ENCODE assay signal across 16 mouse cellular contexts in genomic region chr15:61100807-61101206, GRCm38 (mm10).
"Had no signal": no experiment of that assay in that cellular context is flagged by ENCODE, and none has a peak within 500 bp of the region (broad histone marks: within the 10 kb centered on the region; RNA-seq: fewer than 3 reads in every experiment).

No protein-coding gene starts in this region.

- H3K4me1 ChIP-seq: liver, embryonic 15.5 days had no signal

- H3K36me3 ChIP-seq: kidney, embryonic 15.5 days; limb, embryonic 10.5 days; limb, embryonic 13.5 days; liver, embryonic 15.5 days had no signal

- H3K27me3 ChIP-seq: kidney, embryonic 15.5 days; limb, embryonic 13.5 days; liver, embryonic 15.5 days had no signal

- H3K27ac ChIP-seq: kidney, embryonic 15.5 days; layer of hippocampus, adult 2 months; limb, embryonic 10.5 days; limb, embryonic 13.5 days; liver, embryonic 15.5 days had no signal

- ATAC-seq: inflammation-experienced regulatory T-cells, adult 6 months; intestine, embryonic 16.5 days had no signal

- H3K4me2 ChIP-seq: kidney, embryonic 15.5 days; limb, embryonic 13.5 days; liver, embryonic 11.5 days; liver, embryonic 15.5 days; midbrain, embryonic 11.5 days had no signal

- H3K9me3 ChIP-seq: kidney, embryonic 15.5 days; limb, embryonic 10.5 days; limb, embryonic 13.5 days; liver, embryonic 15.5 days had no signal

- H3K4me3 ChIP-seq: kidney, embryonic 15.5 days; layer of hippocampus, adult 2 months; limb, embryonic 10.5 days; limb, embryonic 13.5 days; liver, embryonic 15.5 days had no signal

- DNase-seq: layer of hippocampus, adult 9-11 months; lung, adult 2 months; lung, postnatal 14 days; lung, postnatal 4 days; midbrain, embryonic 14.5 days; thymus, adult 18-20 months; thymus, postnatal 36 days had no signal

- H3K9ac ChIP-seq: kidney, embryonic 15.5 days; limb, embryonic 13.5 days; liver, embryonic 15.5 days had no signal
